ENCODE assay signal across 22 mouse cellular contexts in the genomic region with DNA sequence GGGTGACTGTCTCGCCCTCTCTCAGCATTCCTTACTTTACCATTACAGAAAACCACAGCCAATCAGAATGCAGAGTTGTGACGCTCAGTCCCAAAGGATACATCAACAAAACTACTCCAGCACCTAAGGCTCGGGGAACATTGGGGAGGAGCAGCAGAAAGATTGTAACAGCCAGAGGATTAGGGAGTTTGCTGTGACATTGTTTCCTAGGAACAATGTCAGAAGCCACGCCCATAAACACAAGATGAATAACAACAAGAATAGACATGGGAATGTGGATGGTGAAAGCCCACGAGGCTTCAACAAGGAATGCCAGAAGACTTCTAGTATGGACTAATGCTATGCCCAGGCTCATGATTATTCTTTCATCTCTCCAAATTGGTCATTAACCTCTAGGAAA.
DNase-seq lines count a peak whose midpoint lies in the region; ATAC-seq and TF ChIP-seq lines count a peak whose summit lies in the region.
"Had no signal": no experiment of that assay in that cellular context is flagged by ENCODE, and none has a peak within 500 bp of the region (broad histone marks: within the 10 kb centered on the region; RNA-seq: fewer than 3 reads in every experiment).

No protein-coding gene starts in this region.

- H3K27me3 ChIP-seq in heart, postnatal 0 days (ENCODE audit: control insufficient read depth, insufficient read depth, low read length): no peaks in the 10 kb centered on the region
- H3K27me3 ChIP-seq in heart, embryonic 11.5 days (ENCODE audit: control insufficient read depth, insufficient read depth, low read length): no peaks in the 10 kb centered on the region
- no peaks in the 10 kb centered on the region for H3K27me3 ChIP-seq in testis, adult 2 months (ENCODE audit: control insufficient read depth, insufficient read depth, low read length)
- H3K27me3 ChIP-seq: hindbrain, embryonic 12.5 days; midbrain, embryonic 12.5 days had no signal

- no peak overlapping the region for H3K9ac ChIP-seq in heart, postnatal 0 days (replicated peaks; ENCODE audit: low read depth, low read length)
- H3K9ac ChIP-seq in heart, embryonic 11.5 days (ENCODE audit: low read depth, low read length): no peak overlapping the region
- H3K9ac ChIP-seq: hindbrain, embryonic 12.5 days; liver, postnatal 0 days; midbrain, embryonic 12.5 days had no signal

- no peaks in the 10 kb centered on the region for H3K9me3 ChIP-seq in heart, postnatal 0 days (replicated peaks; ENCODE audit: control insufficient read depth, low read length)
- H3K9me3 ChIP-seq in heart, embryonic 11.5 days (replicated peaks; ENCODE audit: control insufficient read depth, low read length): no peaks in the 10 kb centered on the region
- H3K9me3 ChIP-seq: forebrain, embryonic 10.5 days; hindbrain, embryonic 12.5 days; midbrain, embryonic 12.5 days had no signal

- H3K4me3 ChIP-seq in heart, postnatal 0 days (ENCODE audit: low read depth, low read length): no peak overlapping the region
- no peak overlapping the region for H3K4me3 ChIP-seq in heart, embryonic 11.5 days (ENCODE audit: low read depth, low read length)
- H3K4me3 ChIP-seq in testis, adult 2 months (ENCODE audit: control insufficient read depth, low read depth, low read length): peak overlapping the region; percentile 74
- H3K4me3 ChIP-seq: forebrain, embryonic 10.5 days; heart, adult 2 months; hindbrain, embryonic 12.5 days; left cerebral cortex, adult 2 months; midbrain, embryonic 12.5 days had no signal

- H3K4me2 ChIP-seq in heart, postnatal 0 days (ENCODE audit: low read depth, low read length): no peak overlapping the region
- no peak overlapping the region for H3K4me2 ChIP-seq in heart, embryonic 11.5 days
- H3K4me2 ChIP-seq: hindbrain, embryonic 12.5 days; liver, embryonic 11.5 days; midbrain, embryonic 12.5 days had no signal

- peaks cover 6% of the 10 kb centered on the region; the same call in 1 of the 2 replicates for H3K36me3 ChIP-seq in heart, postnatal 0 days (replicated peaks; ENCODE audit: control insufficient read depth, insufficient read depth, low read length)
- H3K36me3 ChIP-seq in heart, embryonic 11.5 days (ENCODE audit: control insufficient read depth, insufficient read depth, low read length): no peaks in the 10 kb centered on the region
- H3K36me3 ChIP-seq in testis, adult 2 months (ENCODE audit: control insufficient read depth, insufficient read depth, low read length): no peaks in the 10 kb centered on the region
- H3K36me3 ChIP-seq: forebrain, embryonic 10.5 days; hindbrain, embryonic 12.5 days; midbrain, embryonic 12.5 days had no signal

- 0 out of 2 replicates have a peak overlapping the region, but pooled peaks have one; percentile 35 for H3K27ac ChIP-seq in heart, postnatal 0 days (ENCODE audit: low read depth)
- H3K27ac ChIP-seq in heart, embryonic 11.5 days (ENCODE audit: low read depth, low read length): no peak overlapping the region
- H3K27ac ChIP-seq in testis, adult 2 months (ENCODE audit: control insufficient read depth, insufficient read depth, low read depth, low read length): no peak overlapping the region
- H3K27ac ChIP-seq: forebrain, embryonic 10.5 days; hindbrain, embryonic 12.5 days; left cerebral cortex, adult 2 months; midbrain, embryonic 12.5 days had no signal

- DNase-seq in heart, postnatal 0 days (ENCODE audit: low spot score): no peak
- no peak for DNase-seq in testis, postnatal 10 days (ENCODE audit: low spot score)
- peak; percentile 81 for DNase-seq in ZHBTc4 (ENCODE audit: low read depth, low spot score)
- no peak for DNase-seq in cerebellum, postnatal 4 days (ENCODE audit: low spot score in 2 of 2)
- DNase-seq in adrenal gland, adult 2 months: no peak
- DNase-seq: adrenal gland, adult 8-10 months; cerebellum, adult 18-20 months; cerebellum, postnatal 14 days; liver, postnatal 0 days; right cerebral cortex, postnatal 14 days; thymus, adult 18-20 months; thymus, postnatal 36 days had no signal

- no peak for ATAC-seq in heart, postnatal 0 days (ENCODE audit: insufficient read depth, low read depth)
- no peak for ATAC-seq in heart, embryonic 11.5 days (replicated peaks; ENCODE audit: insufficient number of reproducible peaks, low FRiP score, low TSS enrichment)
- ATAC-seq: forebrain, embryonic 16.5 days; intestine, postnatal 0 days; liver, postnatal 0 days had no signal

- no peak for TF ChIP-seq POLR2A in testis, adult 2 months (IDR thresholded peaks at IDR 0.05; ENCODE audit: control insufficient read depth, low read depth, low read length)

- TF ChIP-seq CTCF in heart, postnatal 0 days (IDR thresholded peaks at IDR 0.05; ENCODE audit: low read depth): no peak
- no peak for TF ChIP-seq CTCF in testis, adult 2 months (IDR thresholded peaks at IDR 0.05; ENCODE audit: control insufficient read depth, insufficient read depth, insufficient replicate concordance, low read depth, low read length)

- no peak for TF ChIP-seq EP300 in heart, postnatal 0 days (IDR thresholded peaks at IDR 0.05; ENCODE audit: low read depth)

- WGBS in heart, postnatal 0 days: 66% methylated on average over 5 of the region's 5 CpGs
- 66% methylated on average over 5 of the region's 5 CpGs for WGBS in heart, embryonic 11.5 days (ENCODE audit: insufficient replicate concordance)

- no peaks in the 10 kb centered on the region for H3K4me1 ChIP-seq in heart, postnatal 0 days (ENCODE audit: control insufficient read depth, insufficient read depth)
- H3K4me1 ChIP-seq in heart, embryonic 11.5 days (ENCODE audit: control insufficient read depth, insufficient read depth, low read length): no peaks in the 10 kb centered on the region
- no peaks in the 10 kb centered on the region; the same call in 1 of the 2 replicates for H3K4me1 ChIP-seq in testis, adult 2 months (ENCODE audit: control insufficient read depth, insufficient read depth, low read length)
- H3K4me1 ChIP-seq: forebrain, embryonic 10.5 days; hindbrain, embryonic 12.5 days; midbrain, embryonic 12.5 days had no signal
